Mouse (Mus musculus): Measurements from ENCODE around the gene Mpped1. TPM values are rescaled to one million over a fixed set of nuclear protein-coding genes. Genes with fewer than 3 reads are reported as not detected.
A peak's percentile ranks its signal among the peaks of the same experiment; 100 is the strongest.

Mpped1 gene
- total RNA-seq (2021): 100 to 1,000 TPM; 188 to 196 TPM
- long read RNA-seq, transcript Mpped1-201 (7 exons, 3,265 nt): major isoform, 113 of 206 reads
- long read RNA-seq, partial matches to known transcripts: 65 of 206 reads
- long read RNA-seq, other reads (novel, unspliced or antisense): 28 of 206 reads

- no peak for DNase-seq (ENCODE audit: low spot score in 2 of 2)
Measured at GRCm38 (mm10) chr15:83779387-83779786, at the start of gene Mpped1. TSS of gene Mpped1 (plus strand) at chr15:83779467.

- peak in 1 of 2 experiments; percentile 27 for DNase-seq (ENCODE audit: low spot score in 2 of 2)
Measured at GRCm38 (mm10) chr15:83740676-83741422, 38.4 kb upstream of the Mpped1 start.

- no peak for DNase-seq (ENCODE audit: low spot score in 2 of 2)
Measured at GRCm38 (mm10) chr15:83742018-83742417, 37.2 kb upstream of the Mpped1 start.

GRCm38 (mm10) chr15:83746311-83746710, 33.0 kb upstream of the Mpped1 start:
- no peak for DNase-seq (ENCODE audit: low spot score in 2 of 2)

- no peak for DNase-seq (ENCODE audit: low spot score in 2 of 2)
Measured at GRCm38 (mm10) chr15:83748986-83749385, 30.3 kb upstream of the Mpped1 start.

- DNase-seq (ENCODE audit: low spot score in 2 of 2): no peak
Measured at GRCm38 (mm10) chr15:83749436-83749835, 29.8 kb upstream of the Mpped1 start.

- no peak for DNase-seq (ENCODE audit: low spot score in 2 of 2)
Measured at GRCm38 (mm10) chr15:83756742-83757141, 22.5 kb upstream of the Mpped1 start.

GRCm38 (mm10) chr15:83758958-83759357, 20.3 kb upstream of the Mpped1 start:
- no peak for DNase-seq (ENCODE audit: low spot score in 2 of 2)

- peak in 1 of 2 experiments; percentile 72 for DNase-seq (ENCODE audit: low spot score in 2 of 2)
Measured at GRCm38 (mm10) chr15:83760683-83761082, 18.6 kb upstream of the Mpped1 start.

GRCm38 (mm10) chr15:83761512-83761911, 17.8 kb upstream of the Mpped1 start:
- DNase-seq (ENCODE audit: low spot score in 2 of 2): no peak

GRCm38 (mm10) chr15:83765388-83766029, 13.8 kb upstream of the Mpped1 start:
- no peak for DNase-seq (ENCODE audit: low spot score in 2 of 2)

- DNase-seq (ENCODE audit: low spot score in 2 of 2): no peak
Measured at GRCm38 (mm10) chr15:83771346-83772053, 7.8 kb upstream of the Mpped1 start.

GRCm38 (mm10) chr15:83772460-83772859, 6.8 kb upstream of the Mpped1 start:
- DNase-seq (ENCODE audit: low spot score in 2 of 2): peak in 1 of 2 experiments; percentile 51

- DNase-seq (ENCODE audit: low spot score in 2 of 2): peak in 1 of 2 experiments; percentile 60
Measured at GRCm38 (mm10) chr15:83772953-83773352, 6.3 kb upstream of the Mpped1 start.

- DNase-seq (ENCODE audit: low spot score in 2 of 2): no peak
Measured at GRCm38 (mm10) chr15:83774922-83775321, 4.3 kb upstream of the Mpped1 start.

GRCm38 (mm10) chr15:83776265-83777000, 2.8 kb upstream of the Mpped1 start:
- no peak for DNase-seq (ENCODE audit: low spot score in 2 of 2)

GRCm38 (mm10) chr15:83777476-83777875, 1.8 kb upstream of the Mpped1 start:
- no peak for DNase-seq (ENCODE audit: low spot score in 2 of 2)

GRCm38 (mm10) chr15:83779855-83780740, 831 bp downstream of the Mpped1 start:
- no peak for DNase-seq (ENCODE audit: low spot score in 2 of 2)

GRCm38 (mm10) chr15:83781304-83781703, 2.0 kb downstream of the Mpped1 start:
- no peak for DNase-seq (ENCODE audit: low spot score in 2 of 2)

GRCm38 (mm10) chr15:83782284-83782683, 3.0 kb downstream of the Mpped1 start:
- DNase-seq (ENCODE audit: low spot score in 2 of 2): no peak

Measured in layer of hippocampus, adult 18-20 months (tissue).